Mouse (Mus musculus) kidney, postnatal 14 days (tissue): ENCODE measurements around the gene Kazn.

Experiments used
- DNase-seq: peaks from one replicate; pipeline ENCODE4 v3.0.0; 2022; ENCODE audit warnings: mixed read lengths

Gene Kazn

GRCm38 (mm10) chr4:142160041-142160440, 79.2 kb downstream of the Kazn start:
- DNase-seq = no peak

- no peak for DNase-seq
These were observed 82.7 kb downstream of the Kazn start for GRCm38 (mm10) chr4:142156506-142156905.

- no peak for DNase-seq
These were observed 85.0 kb downstream of the Kazn start for GRCm38 (mm10) chr4:142154246-142154645.

GRCm38 (mm10) chr4:142153526-142153925, 85.7 kb downstream of the Kazn start:
- peak; percentile 89 for DNase-seq

GRCm38 (mm10) chr4:142152733-142153422, 86.3 kb downstream of the Kazn start:
- DNase-seq = no peak

- no peak for DNase-seq
These were observed 89.1 kb downstream of the Kazn start for GRCm38 (mm10) chr4:142150086-142150485.

- DNase-seq = no peak
These were observed 90.0 kb downstream of the Kazn start for GRCm38 (mm10) chr4:142149202-142149601.

- DNase-seq = no peak
These were observed 91.5 kb downstream of the Kazn start for GRCm38 (mm10) chr4:142147671-142148070.

- peak; percentile 33 for DNase-seq
These were observed 95.1 kb downstream of the Kazn start for GRCm38 (mm10) chr4:142144096-142144495.

- no peak for DNase-seq
These were observed 95.9 kb downstream of the Kazn start for GRCm38 (mm10) chr4:142143290-142143689.

GRCm38 (mm10) chr4:142139729-142140128, 99.5 kb downstream of the Kazn start:
- DNase-seq = no peak

- no peak for DNase-seq
These were observed 100.7 kb downstream of the Kazn start for GRCm38 (mm10) chr4:142138356-142139099.

GRCm38 (mm10) chr4:142136766-142137503, 102.3 kb downstream of the Kazn start:
- DNase-seq = no peak

GRCm38 (mm10) chr4:142135515-142135914, 103.7 kb downstream of the Kazn start:
- DNase-seq = no peak

- no peak for DNase-seq
These were observed 109.0 kb downstream of the Kazn start for GRCm38 (mm10) chr4:142130162-142130561.

GRCm38 (mm10) chr4:142127275-142127788, 111.9 kb downstream of the Kazn start:
- no peak for DNase-seq

GRCm38 (mm10) chr4:142126641-142127274, 112.4 kb downstream of the Kazn start:
- no peak for DNase-seq

GRCm38 (mm10) chr4:142121164-142121563, 118.0 kb downstream of the Kazn start:
- no peak for DNase-seq

- no peak for DNase-seq
These were observed 120.7 kb downstream of the Kazn start for GRCm38 (mm10) chr4:142118522-142118921.

- no peak for DNase-seq
These were observed 121.2 kb downstream of the Kazn start for GRCm38 (mm10) chr4:142117993-142118392.

GRCm38 (mm10) chr4:142113306-142113705, 125.9 kb downstream of the Kazn start:
- peak; percentile 53 for DNase-seq

GRCm38 (mm10) chr4:142103081-142103671, 136.0 kb downstream of the Kazn start:
- DNase-seq = no peak
